In the genomic region with DNA sequence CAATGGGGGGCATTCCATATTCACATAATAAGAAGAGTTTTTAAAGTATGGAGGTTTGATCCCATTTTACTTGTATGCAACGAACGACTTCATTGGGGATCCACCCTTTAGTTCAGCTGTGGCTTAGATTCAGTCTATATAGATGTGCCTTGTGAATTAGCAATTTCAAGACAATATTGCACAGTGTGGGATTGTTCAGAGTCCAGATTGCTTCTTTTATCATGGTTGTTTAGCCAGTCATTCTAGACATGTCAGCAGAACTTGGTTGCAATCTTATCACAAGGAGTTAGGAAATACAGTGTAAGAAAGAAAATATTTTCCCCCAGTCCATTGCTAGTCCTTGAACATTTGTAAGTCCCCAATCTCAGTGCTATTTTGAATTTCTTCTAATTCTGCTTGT, we compare ENCODE assay signal across 17 mouse cellular contexts.
"Had no signal": no experiment of that assay in that cellular context is flagged by ENCODE, and none has a peak within 500 bp of the region (broad histone marks: within the 10 kb centered on the region; RNA-seq: fewer than 3 reads in every experiment).

No protein-coding gene starts in this region.

- H3K4me1 ChIP-seq: neural tube, embryonic 13.5 days; stomach, embryonic 15.5 days had no signal

- DNase-seq: retina, postnatal 1 day; right cerebral cortex, adult 18-20 months; right cerebral cortex, postnatal 14 days; right cerebral cortex, postnatal 25 days; right cerebral cortex, postnatal 4 days; spleen, adult 18-20 months; thymus, adult 18-20 months; thymus, adult 2 months; thymus, postnatal 14 days; thymus, postnatal 25 days; thymus, postnatal 36 days; thymus, postnatal 4 days had no signal

- H3K4me3 ChIP-seq: neural tube, embryonic 12.5 days; neural tube, embryonic 13.5 days; neural tube, embryonic 15.5 days; stomach, embryonic 15.5 days had no signal

- H3K9ac ChIP-seq: neural tube, embryonic 12.5 days; neural tube, embryonic 13.5 days; neural tube, embryonic 15.5 days; stomach, embryonic 15.5 days had no signal

- H3K36me3 ChIP-seq: neural tube, embryonic 12.5 days; neural tube, embryonic 13.5 days; neural tube, embryonic 15.5 days; stomach, embryonic 15.5 days had no signal

- H3K27ac ChIP-seq: neural tube, embryonic 12.5 days; neural tube, embryonic 13.5 days; neural tube, embryonic 15.5 days; stomach, embryonic 15.5 days; stomach, postnatal 0 days had no signal

- H3K4me2 ChIP-seq: neural tube, embryonic 12.5 days; neural tube, embryonic 13.5 days; neural tube, embryonic 15.5 days; stomach, embryonic 15.5 days had no signal

- H3K9me3 ChIP-seq: neural tube, embryonic 12.5 days; neural tube, embryonic 13.5 days; neural tube, embryonic 15.5 days; stomach, embryonic 15.5 days had no signal

- H3K27me3 ChIP-seq: neural tube, embryonic 12.5 days; neural tube, embryonic 13.5 days; neural tube, embryonic 15.5 days; stomach, embryonic 15.5 days had no signal
